Mouse (Mus musculus) hindbrain, postnatal 0 days (tissue): Measurements from ENCODE around the gene Gm36864. TPM values are rescaled to one million over a fixed set of nuclear protein-coding genes. Genes with fewer than 3 reads are reported as not detected.
"Not testable (repeated sequence)": the region's sequence is repeated elsewhere in the genome, so short reads cannot be mapped to it uniquely, and the experiment has no call there.

Experiments
- ATAC-seq: fragments of 200-750 bp; cut with Nextera tagmentation; 2 replicates; pipeline ENCODE4 v1.8.0; 2017; ENCODE audit warnings: mild to moderate bottlenecking, moderate TSS enrichment, moderate library complexity
- DNase-seq: peaks from one replicate; pipeline ENCODE4 v3.0.0-alpha.2; 2015; ENCODE audit warnings: low spot score
- H3K27ac ChIP-seq: fragments of 300-500 bp; sonication (generic); 2 replicates; pipeline ENCODE4 v1.5.1; 2014; ENCODE audit warnings: mild to moderate bottlenecking
- H3K27me3 ChIP-seq: fragments of 300-500 bp; sonication (generic); 2 replicates; pipeline ENCODE4 v1.6.1; 2014; ENCODE audit warnings: low read length, mixed read lengths; ENCODE audit not compliant: insufficient read depth
- H3K36me3 ChIP-seq: fragments of 300-500 bp; sonication (generic); 2 replicates; pipeline ENCODE4 v1.6.1; 2014; ENCODE audit warnings: low read length, mixed read lengths; ENCODE audit not compliant: insufficient read depth
- H3K4me1 ChIP-seq: fragments of 300-500 bp; sonication (generic); 2 replicates; pipeline ENCODE4 v1.6.1; 2014; ENCODE audit warnings: antibody characterized with exemption, low read length, mixed read lengths; ENCODE audit not compliant: insufficient read depth
- H3K4me2 ChIP-seq: fragments of 300-500 bp; sonication (generic); 2 replicates; pipeline ENCODE4 v1.6.1; 2014; ENCODE audit warnings: low read depth, mild to moderate bottlenecking, low read length, moderate library complexity, mixed read lengths
- H3K4me3 ChIP-seq: fragments of 300-500 bp; sonication (generic); 2 replicates; pipeline ENCODE4 v1.5.1; 2014; ENCODE audit warnings: low read length
- H3K9ac ChIP-seq: fragments of 300-500 bp; sonication (generic); replicated peaks from 2 replicates; pipeline ENCODE4 v1.6.1; 2014; ENCODE audit warnings: mild to moderate bottlenecking, low read length, moderate library complexity, mixed read lengths
- H3K9me3 ChIP-seq: fragments of 300-500 bp; sonication (generic); 2 replicates; pipeline ENCODE4 v1.6.1; 2016; ENCODE audit warnings: low read length, mixed read lengths
- CTCF ChIP-seq: IDR thresholded peaks from 2 replicates; pipeline ENCODE4 v1.5.1; 2016; ENCODE audit warnings: antibody characterized with exemption, control low read depth, low read depth
- WGBS: fragments of 180-500 bp; shearing (Covaris S2); extraction: QIAGEN DNeasy Blood & Tissue Kit; methylation state at CpG from one replicate; pipeline ENCODE4 v1.1.7; 2014; 5-methylcytosine and 5-hydroxymethylcytosine counted together
- polyA plus RNA-seq: library from polyadenylated mRNA; unstranded; fragments of >200 nt; fragmentation: Nextera tagmentation; extraction: Ambion mirVana; gene quantifications from 2 replicates; pipeline ENCODE4 v1.2.1, GENCODE M21; 2015
- total RNA-seq: library from RNA; depleted of rRNA; stranded (reverse); fragments of >200 nt; gene quantifications from 2 replicates; pipeline ENCODE4 v1.2.3, GENCODE M21; 2014

Gene Gm36864
- total and polyA plus RNA-seq, 2 experiments from 2014 or later = not detected

GRCm38 (mm10) chr7:44215645-44216044, 20.3 kb upstream of the Gm36864 start, which contains the start of gene Klk1b5:
Gene Klk1b5 (plus strand): TSS chr7:44215945.
- no peak for DNase-seq
- Histone ChIP-seq H3K27ac (no peak within 1 kb of the TSS), H3K9me3 (no peaks in the 10 kb centered on the region), H3K4me1 (no peaks in the 10 kb centered on the region), H3K36me3 (no peaks in the 10 kb centered on the region), H3K4me2 (no peak within 1 kb of the TSS), H3K27me3 (no peaks in the 10 kb centered on the region), H3K4me3 (no peak within 1 kb of the TSS), H3K9ac (no peak within 1 kb of the TSS)
- no peak for ATAC-seq
- 91% methylated on average over 1 of the region's 1 CpGs for WGBS
- TF ChIP-seq CTCF = no peak

- not testable (repeated sequence) for ATAC-seq, H3K4me2 ChIP-seq, DNase-seq, H3K4me3 ChIP-seq, H3K9me3 ChIP-seq, H3K27me3 ChIP-seq, H3K4me1 ChIP-seq, H3K9ac ChIP-seq, H3K27ac ChIP-seq, H3K36me3 ChIP-seq
- 70% methylated on average over 8 of the region's 10 CpGs for WGBS
Observed at GRCm38 (mm10) chr7:44221601-44222000, 14.4 kb upstream of the Gm36864 start.

- not testable (repeated sequence) for H3K9ac ChIP-seq, H3K4me3 ChIP-seq, H3K4me2 ChIP-seq, ATAC-seq, H3K27me3 ChIP-seq, H3K27ac ChIP-seq, H3K9me3 ChIP-seq, H3K4me1 ChIP-seq, DNase-seq, H3K36me3 ChIP-seq
- 81% methylated on average over 6 of the region's 6 CpGs for WGBS
Observed at GRCm38 (mm10) chr7:44222335-44222734, 13.6 kb upstream of the Gm36864 start.

GRCm38 (mm10) chr7:44225076-44225475, 10.9 kb upstream of the Gm36864 start, which contains the start of gene Klk1:
Gene Klk1 (plus strand): TSS chr7:44225360.
- Histone ChIP-seq H3K27me3 (no peaks in the 10 kb centered on the region), H3K4me3 (no peak within 1 kb of the TSS), H3K27ac (no peak within 1 kb of the TSS), H3K36me3 (no peaks in the 10 kb centered on the region), H3K9ac (no peak within 1 kb of the TSS), H3K4me2 (no peak within 1 kb of the TSS), H3K9me3 (no peaks in the 10 kb centered on the region), H3K4me1 (no peaks in the 10 kb centered on the region)
- ATAC-seq (no peak), DNase-seq (no peak)
- WGBS = 44% methylated on average over 1 of the region's 1 CpGs
- no peak for TF ChIP-seq CTCF

GRCm38 (mm10) chr7:44239913-44240312, 3.9 kb downstream of the Gm36864 start:
- DNase-seq = no peak
- Histone ChIP-seq H3K9me3 (no peaks in the 10 kb centered on the region), H3K36me3 (no peaks in the 10 kb centered on the region), H3K27ac (no peak overlapping the region), H3K4me3 (no peak overlapping the region), H3K27me3 (no peaks in the 10 kb centered on the region), H3K9ac (no peak overlapping the region), H3K4me2 (no peak overlapping the region), H3K4me1 (no peaks in the 10 kb centered on the region)
- no peak for TF ChIP-seq CTCF
- 48% methylated on average over 2 of the region's 2 CpGs for WGBS
- no peak for ATAC-seq

- no peak for ATAC-seq
- no peak overlapping the region for H3K27ac ChIP-seq
- no peak for DNase-seq
- no peaks in the 10 kb centered on the region for H3K27me3 ChIP-seq
- no peak overlapping the region for H3K9ac ChIP-seq
- no peaks in the 10 kb centered on the region for H3K9me3 ChIP-seq
- peaks cover 4% of the 10 kb centered on the region; the same call in 1 of the 2 replicates for H3K4me1 ChIP-seq
- no peak for TF ChIP-seq CTCF
- no peaks in the 10 kb centered on the region for H3K36me3 ChIP-seq
- no peak overlapping the region for H3K4me2 ChIP-seq
- H3K4me3 ChIP-seq = no peak overlapping the region
- WGBS = 55% methylated on average over 1 of the region's 1 CpGs
Observed at GRCm38 (mm10) chr7:44240712-44241111, 4.7 kb downstream of the Gm36864 start.

- DNase-seq (no peak), ATAC-seq (no peak)
- 72% methylated on average over 2 of the region's 2 CpGs for WGBS
- H3K27ac ChIP-seq = no peak overlapping the region
- H3K36me3 ChIP-seq = no peaks in the 10 kb centered on the region
- no peak overlapping the region for H3K4me2 ChIP-seq
- TF ChIP-seq CTCF = no peak
- H3K4me3 ChIP-seq = no peak overlapping the region
- H3K4me1 ChIP-seq = peaks cover 4% of the 10 kb centered on the region; the same call in 1 of the 2 replicates
- no peaks in the 10 kb centered on the region for H3K9me3 ChIP-seq
- no peak overlapping the region for H3K9ac ChIP-seq
- no peaks in the 10 kb centered on the region for H3K27me3 ChIP-seq
Observed at GRCm38 (mm10) chr7:44241163-44241562, 5.2 kb downstream of the Gm36864 start.
